Mouse (Mus musculus): ENCODE results near the gene Gm4763. TPM values are rescaled to one million over a fixed set of nuclear protein-coding genes. Genes with fewer than 3 reads are reported as not detected.
A peak's percentile ranks its signal among the peaks of the same experiment; 100 is the strongest.
"Not testable (repeated sequence)": the region's sequence is repeated elsewhere in the genome, so short reads cannot be mapped to it uniquely, and the experiment has no call there.

The Gm4763 gene
- polyA plus RNA-seq, 1 experiment from 2014 or later: not detected

- H3K27ac ChIP-seq (ENCODE audit: low read length): no peak within 1 kb of the TSS
- H3K9ac ChIP-seq (replicated peaks; ENCODE audit: low read depth): no peak within 1 kb of the TSS
- no peak within 1 kb of the TSS for H3K4me3 ChIP-seq (ENCODE audit: low read depth, low read length)
- H3K27me3 ChIP-seq (replicated peaks; ENCODE audit: insufficient read depth, low read length): no peaks in the 10 kb centered on the region
- H3K4me1 ChIP-seq (ENCODE audit: insufficient read depth, low read depth, low read length): no peaks in the 10 kb centered on the region
- TF ChIP-seq EP300 (IDR thresholded peaks at IDR 0.05) (no peak), CTCF (IDR thresholded peaks at IDR 0.05) (no peak)
- H3K9me3 ChIP-seq (ENCODE audit: low read length): no peaks in the 10 kb centered on the region
- ATAC-seq (no peak), DNase-seq (ENCODE audit: low spot score) (no peak)
- 91% methylated on average over 14 of the region's 14 CpGs for WGBS
- H3K4me2 ChIP-seq (replicated peaks; ENCODE audit: low read depth, low read length): no peak within 1 kb of the TSS
- H3K36me3 ChIP-seq (ENCODE audit: insufficient read depth, low read length): no peaks in the 10 kb centered on the region
These were observed 17.8 kb downstream of the Gm4763 start, which contains the start of gene BC049730 for GRCm38 (mm10) chr7:24708832-24709292. BC049730 (plus strand) TSS chr7:24709242.

DNA sequence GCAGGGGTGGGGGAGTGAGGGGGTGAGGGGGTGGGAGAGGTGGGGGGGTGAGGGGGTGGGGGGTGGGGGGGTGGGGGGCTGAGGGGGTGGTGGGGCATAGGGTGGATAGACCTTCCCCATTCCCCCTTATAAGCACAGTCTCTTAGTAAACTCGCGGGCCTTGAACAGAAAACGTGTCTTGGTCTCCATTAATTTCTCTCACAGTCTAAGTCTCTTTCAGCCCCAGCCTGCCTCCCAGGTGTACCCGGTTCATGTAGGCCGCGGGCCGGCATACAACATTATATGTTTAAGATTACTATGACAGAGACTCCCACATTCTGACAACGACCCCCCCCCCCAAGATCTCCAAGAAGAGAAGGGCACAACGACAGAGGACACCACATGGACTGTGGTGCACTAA, 23.9 kb downstream of the Gm4763 start:
- H3K4me3 ChIP-seq (ENCODE audit: low read depth, low read length); H3K9ac ChIP-seq (replicated peaks; ENCODE audit: low read depth); DNase-seq (ENCODE audit: low spot score); H3K9me3 ChIP-seq (ENCODE audit: low read length); H3K36me3 ChIP-seq (ENCODE audit: insufficient read depth, low read length); H3K27me3 ChIP-seq (replicated peaks; ENCODE audit: insufficient read depth, low read length); H3K4me2 ChIP-seq (replicated peaks; ENCODE audit: low read depth, low read length); H3K27ac ChIP-seq (ENCODE audit: low read length); ATAC-seq; H3K4me1 ChIP-seq (ENCODE audit: insufficient read depth, low read depth, low read length): not testable (repeated sequence)
- 70% methylated on average over 6 of the region's 9 CpGs for WGBS

DNA sequence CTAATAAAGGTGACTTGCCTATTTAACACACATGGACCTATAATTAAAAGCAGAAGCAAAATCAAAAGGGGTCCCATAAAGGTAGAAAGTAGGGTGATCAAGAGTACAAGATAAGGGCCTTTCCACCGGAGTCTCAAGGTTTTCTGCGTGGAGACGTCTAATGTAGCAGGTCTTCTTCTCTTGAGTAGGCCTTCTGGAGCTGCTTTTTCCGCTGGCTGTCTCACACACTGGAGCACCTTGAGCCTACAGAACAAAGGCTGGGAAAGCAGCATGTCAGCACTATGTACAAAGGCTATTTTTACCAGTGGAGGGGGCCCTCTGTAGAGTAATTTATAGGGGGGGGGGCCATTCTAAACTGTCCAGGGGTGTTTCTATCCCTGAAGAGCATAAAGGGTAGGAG, 28.8 kb downstream of the Gm4763 start:
- not testable (repeated sequence) for DNase-seq (ENCODE audit: low spot score); H3K27ac ChIP-seq (ENCODE audit: low read length)

GRCm38 (mm10) chr7:24692693-24693092, 34.0 kb downstream of the Gm4763 start:
- not testable (repeated sequence) for H3K27ac ChIP-seq (ENCODE audit: low read length); ATAC-seq; H3K36me3 ChIP-seq (ENCODE audit: insufficient read depth, low read length); DNase-seq (ENCODE audit: low spot score); H3K27me3 ChIP-seq (replicated peaks; ENCODE audit: insufficient read depth, low read length); H3K4me3 ChIP-seq (ENCODE audit: low read depth, low read length); H3K4me1 ChIP-seq (ENCODE audit: insufficient read depth, low read depth, low read length); H3K9me3 ChIP-seq (ENCODE audit: low read length); H3K9ac ChIP-seq (replicated peaks; ENCODE audit: low read depth); H3K4me2 ChIP-seq (replicated peaks; ENCODE audit: low read depth, low read length)
- WGBS: 73% methylated on average over 3 of the region's 3 CpGs

More for the DNA sequence above, 28.8 kb downstream of the Gm4763 start:
- not testable (repeated sequence) for ATAC-seq; H3K4me1 ChIP-seq (ENCODE audit: insufficient read depth, low read depth, low read length); H3K27me3 ChIP-seq (replicated peaks; ENCODE audit: insufficient read depth, low read length); H3K36me3 ChIP-seq (ENCODE audit: insufficient read depth, low read length); H3K4me3 ChIP-seq (ENCODE audit: low read depth, low read length); H3K9ac ChIP-seq (replicated peaks; ENCODE audit: low read depth); H3K4me2 ChIP-seq (replicated peaks; ENCODE audit: low read depth, low read length); H3K9me3 ChIP-seq (ENCODE audit: low read length)
- WGBS: 89% methylated on average over 4 of the region's 4 CpGs

DNA sequence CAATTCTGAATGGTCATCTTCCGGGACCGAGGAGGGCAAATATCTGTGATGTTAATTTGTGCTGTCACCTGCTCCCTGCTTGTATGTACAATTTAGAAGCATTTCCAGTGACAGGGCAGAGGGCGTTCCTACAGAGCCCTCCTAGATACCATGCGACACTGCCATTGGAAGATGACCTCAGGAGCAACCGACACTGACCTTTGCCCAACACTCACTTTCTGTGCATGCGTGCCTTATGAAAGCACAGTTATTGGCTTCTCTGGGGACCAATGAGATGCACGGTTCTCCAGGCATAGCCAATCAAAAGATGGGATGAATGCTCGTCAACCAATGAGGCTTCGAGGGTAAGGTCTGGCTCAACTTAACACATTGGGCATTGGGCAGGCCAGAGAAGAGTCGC, 39.2 kb downstream of the Gm4763 start:
- H3K4me1 ChIP-seq (ENCODE audit: insufficient read depth, low read depth, low read length); H3K9ac ChIP-seq (replicated peaks; ENCODE audit: low read depth); H3K4me3 ChIP-seq (ENCODE audit: low read depth, low read length); DNase-seq (ENCODE audit: low spot score); H3K27ac ChIP-seq (ENCODE audit: low read length); H3K27me3 ChIP-seq (replicated peaks; ENCODE audit: insufficient read depth, low read length); H3K9me3 ChIP-seq (ENCODE audit: low read length); H3K4me2 ChIP-seq (replicated peaks; ENCODE audit: low read depth, low read length); H3K36me3 ChIP-seq (ENCODE audit: insufficient read depth, low read length); ATAC-seq: not testable (repeated sequence)
- WGBS: 87% methylated on average over 10 of the region's 10 CpGs

DNA sequence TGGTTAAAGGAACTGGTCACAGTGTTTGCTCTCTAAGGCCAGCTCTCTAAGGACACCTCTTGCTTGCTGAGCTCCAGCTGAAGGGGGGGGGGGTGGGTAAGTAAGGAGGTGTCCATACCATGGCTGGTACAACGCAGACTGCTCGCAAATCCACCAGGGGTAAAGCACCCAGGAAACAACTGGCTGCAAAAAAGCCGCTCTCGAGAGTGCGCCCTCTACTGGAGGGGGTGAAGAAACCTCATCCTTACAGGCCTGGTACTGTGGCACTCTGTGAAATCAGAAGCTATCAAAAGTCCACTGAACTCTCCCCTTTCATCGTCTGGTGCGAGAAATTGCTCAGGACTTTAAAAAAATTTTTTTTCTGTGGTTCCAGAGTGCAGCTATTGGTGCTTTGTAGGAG, 42.6 kb downstream of the Gm4763 start:
- not testable (repeated sequence) for DNase-seq (ENCODE audit: low spot score)

DNA sequence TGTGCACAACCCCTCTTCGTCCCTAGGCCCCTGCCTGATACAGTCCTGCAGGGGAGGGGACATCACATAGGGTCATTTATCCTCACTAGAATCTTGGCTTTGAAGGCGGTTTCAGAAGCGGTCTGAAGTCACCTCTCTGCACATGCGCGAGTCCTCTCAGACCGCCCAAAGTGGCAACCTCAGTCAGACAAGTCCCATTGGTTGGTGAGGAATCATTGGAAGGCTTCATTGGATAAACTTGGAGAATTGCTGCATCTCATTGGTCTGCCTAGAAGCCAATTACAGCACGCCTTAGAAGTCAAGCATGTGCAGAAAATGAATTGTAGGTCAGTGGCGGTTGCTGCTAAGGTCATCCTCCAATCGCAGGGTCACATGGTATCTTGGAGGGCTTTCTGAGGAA, 50.1 kb downstream of the Gm4763 start, which contains the start of gene Tex101:
TSS of gene Tex101 (minus strand) at position 101 of the 400 bp plus-strand sequence.
- no peak for TF ChIP-seq CTCF (IDR thresholded peaks at IDR 0.05)
- TF ChIP-seq EP300 (IDR thresholded peaks at IDR 0.05): no peak
- Histone ChIP-seq H3K9me3 (ENCODE audit: low read length) (no peaks in the 10 kb centered on the region), H3K9ac (replicated peaks; ENCODE audit: low read depth) (no peak within 1 kb of the TSS), H3K4me1 (ENCODE audit: insufficient read depth, low read depth, low read length) (no peaks in the 10 kb centered on the region), H3K27me3 (replicated peaks; ENCODE audit: insufficient read depth, low read length) (no peaks in the 10 kb centered on the region), H3K4me2 (replicated peaks; ENCODE audit: low read depth, low read length) (no peak within 1 kb of the TSS), H3K36me3 (ENCODE audit: insufficient read depth, low read length) (no peaks in the 10 kb centered on the region), H3K4me3 (ENCODE audit: low read depth, low read length) (no peak within 1 kb of the TSS), H3K27ac (ENCODE audit: low read length) (no peak within 1 kb of the TSS)
- ATAC-seq: no peak
- WGBS: 84% methylated on average over 9 of the region's 9 CpGs
- no peak for DNase-seq (ENCODE audit: low spot score)

More for the DNA sequence above, 42.6 kb downstream of the Gm4763 start:
- 67% methylated on average over 7 of the region's 7 CpGs for WGBS
- 0 out of 2 replicates have a peak, but pooled peaks have one; percentile 7 for TF ChIP-seq CTCF (IDR thresholded peaks at IDR 0.05)
- not testable (repeated sequence) for H3K27ac ChIP-seq (ENCODE audit: low read length); H3K36me3 ChIP-seq (ENCODE audit: insufficient read depth, low read length); ATAC-seq; H3K4me2 ChIP-seq (replicated peaks; ENCODE audit: low read depth, low read length); H3K4me1 ChIP-seq (ENCODE audit: insufficient read depth, low read depth, low read length); H3K4me3 ChIP-seq (ENCODE audit: low read depth, low read length); H3K9me3 ChIP-seq (ENCODE audit: low read length); H3K9ac ChIP-seq (replicated peaks; ENCODE audit: low read depth); H3K27me3 ChIP-seq (replicated peaks; ENCODE audit: insufficient read depth, low read length)
